Mouse (Mus musculus) heart, adult 2 months (tissue): ENCODE results near the gene Gtpbp4. TPM values are rescaled to one million over a fixed set of nuclear protein-coding genes. Genes with fewer than 3 reads are reported as not detected.
"Not testable (repeated sequence)": the region's sequence is repeated elsewhere in the genome, so short reads cannot be mapped to it uniquely, and the experiment has no call there.

Experiments
- DNase-seq, 2 experiments: peaks; one replicate each; pipeline ENCODE4 v3.0.0; 2021
- H3K27ac ChIP-seq: fragments of 200-600 bp; 2 replicates; pipeline ENCODE4 v1.8.1; 2022
- H3K27me3 ChIP-seq: fragments of 200-500 bp; 2 replicates; pipeline ENCODE4 v1.6.1; 2012; ENCODE audit warnings: mild to moderate bottlenecking, low read length, inconsistent platforms, mixed read lengths; ENCODE audit not compliant: control insufficient read depth, insufficient read depth
- H3K36me3 ChIP-seq: fragments of 200-500 bp; 2 replicates; pipeline ENCODE4 v1.6.1; 2012; ENCODE audit warnings: low read length, inconsistent platforms; ENCODE audit not compliant: control insufficient read depth, insufficient read depth
- H3K4me1 ChIP-seq: fragments of 200-500 bp; 2 replicates; pipeline ENCODE4 v1.6.1; 2011; ENCODE audit warnings: low read length; ENCODE audit not compliant: control insufficient read depth, insufficient read depth
- H3K4me3 ChIP-seq: fragments of 200-600 bp; 2 replicates; pipeline ENCODE4 v1.8.1; 2022
- H3K79me2 ChIP-seq: fragments of 200-500 bp; replicated peaks from 2 replicates; pipeline ENCODE4 v1.6.1; 2012; ENCODE audit warnings: mild to moderate bottlenecking, inconsistent platforms, low read length, moderate library complexity, mixed read lengths; ENCODE audit not compliant: control insufficient read depth, insufficient read depth
- H3K9ac ChIP-seq: fragments of 200-500 bp; 2 replicates; pipeline ENCODE4 v1.6.1; 2012; ENCODE audit warnings: low read depth, mild to moderate bottlenecking, control low read depth, inconsistent platforms, low read length, mixed read lengths
- WGBS: fragments of 180-500 bp; shearing (Covaris S2); methylation state at CpG from one replicate; pipeline ENCODE4 v1.1.7; 2018; 5-methylcytosine and 5-hydroxymethylcytosine counted together
- intact Hi-C: fragments of 180-260 bp; cut with DNase I; formaldehyde crosslinking; loops from one replicate; pipeline ENCODE4 v1.15.1; 2025
- polyA plus RNA-seq: library from polyadenylated mRNA; depleted of rRNA; stranded (reverse); fragments of >200 nt; gene quantifications from 2 replicates; pipeline ENCODE4 v1.2.3, GENCODE M21; 2012
- total RNA-seq, 2 experiments: library from RNA; stranded (reverse); gene quantifications; 2 replicates each; pipeline ENCODE4 v1.2.3; 2021

Gene Gtpbp4
- total and polyA plus RNA-seq, 3 experiments: 7.1 to 37.9 (median 36.9) TPM

DNA sequence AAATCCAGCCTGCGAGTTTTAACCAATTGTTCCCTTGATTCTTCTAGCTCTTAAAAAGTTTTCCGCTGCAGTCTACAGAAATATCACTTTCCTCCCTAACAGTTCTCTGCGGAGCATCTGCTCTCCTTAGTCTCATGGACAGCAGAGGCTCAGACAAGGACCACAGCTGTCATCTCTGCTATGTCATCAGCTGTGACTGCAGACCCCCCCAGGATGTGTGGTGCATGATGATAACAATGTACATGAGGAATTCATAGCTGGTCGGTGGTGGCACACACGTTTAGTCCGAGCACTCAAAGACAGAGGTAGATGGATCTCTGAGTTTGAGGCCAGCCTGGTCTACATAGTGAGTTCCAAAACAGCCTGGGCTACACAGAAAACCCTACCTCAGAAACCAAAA is 36.3 kb downstream of the Gtpbp4 start:
- H3K4me1 ChIP-seq, H3K9ac ChIP-seq, H3K4me3 ChIP-seq, H3K27ac ChIP-seq, H3K36me3 ChIP-seq, H3K27me3 ChIP-seq, H3K79me2 ChIP-seq, DNase-seq, intact Hi-C loops: not testable (repeated sequence)
- WGBS: 56% methylated on average over 5 of the region's 6 CpGs

DNA sequence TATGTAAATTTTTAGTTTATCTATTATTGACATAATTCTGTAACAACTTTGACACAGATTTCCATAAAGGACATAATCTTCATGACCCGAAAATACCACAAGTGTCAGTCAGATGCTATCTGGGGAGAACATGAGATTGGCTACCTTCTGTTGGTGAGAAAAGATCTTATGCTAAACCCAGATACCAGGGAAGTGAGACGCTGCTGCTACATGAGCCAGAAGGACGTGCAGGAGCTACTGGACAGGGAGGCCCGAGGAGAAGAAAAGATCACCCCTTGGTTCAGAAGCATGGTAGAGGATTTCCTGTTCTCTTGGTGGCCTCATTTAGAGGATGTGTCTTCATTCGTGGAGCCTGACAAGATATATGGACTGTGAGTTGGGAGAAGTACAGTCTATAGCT is 36.8 kb downstream of the Gtpbp4 start:
- H3K9ac ChIP-seq, DNase-seq, H3K27ac ChIP-seq, H3K79me2 ChIP-seq, H3K36me3 ChIP-seq, H3K4me3 ChIP-seq, H3K27me3 ChIP-seq, intact Hi-C loops, H3K4me1 ChIP-seq: not testable (repeated sequence)
- WGBS: 22% methylated on average over 1 of the region's 5 CpGs

DNA sequence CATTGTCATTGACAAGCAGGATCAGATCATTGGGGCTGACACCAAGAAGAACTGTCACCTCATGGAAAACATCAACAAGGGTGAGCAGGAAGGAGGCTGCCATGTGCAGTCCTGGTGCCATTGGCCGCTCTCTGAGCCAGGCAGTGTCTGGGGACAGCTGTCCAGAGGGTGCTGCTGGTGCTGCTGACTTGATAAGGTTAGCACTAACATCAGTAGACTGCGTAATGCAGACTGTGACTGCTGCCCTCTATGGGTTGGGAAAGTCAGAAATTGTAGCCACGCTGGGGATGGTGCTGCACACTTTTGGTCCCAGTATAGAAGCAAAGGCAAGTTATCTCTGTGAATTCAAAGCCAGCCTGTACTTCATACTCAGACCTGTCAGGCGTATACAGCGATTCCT is 39.0 kb downstream of the Gtpbp4 start:
- H3K9ac ChIP-seq, H3K27me3 ChIP-seq, H3K79me2 ChIP-seq, DNase-seq, H3K4me3 ChIP-seq, H3K4me1 ChIP-seq, H3K36me3 ChIP-seq, H3K27ac ChIP-seq, intact Hi-C loops: not testable (repeated sequence)
- no CpG with 5 or more reads among the region's 5 CpGs for WGBS

DNA sequence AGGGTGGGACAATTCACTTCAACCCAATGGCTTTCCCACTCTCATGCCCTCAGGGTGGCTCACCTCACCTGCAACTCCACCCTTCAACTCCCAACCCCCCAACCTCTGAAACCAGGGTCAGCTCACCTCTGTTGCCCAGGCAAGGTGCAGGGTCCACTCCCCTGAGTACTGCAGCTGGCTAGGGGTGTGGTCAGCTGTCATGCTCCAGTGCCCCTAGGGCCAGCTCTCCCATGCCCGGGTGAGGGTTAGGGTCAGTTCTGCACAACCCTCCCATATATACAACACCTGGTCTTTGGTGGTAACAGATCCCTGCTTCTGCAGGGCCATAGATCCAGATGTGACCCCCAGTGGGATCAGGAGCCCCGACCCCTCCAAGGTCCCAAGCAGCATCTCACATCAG is 40.8 kb downstream of the Gtpbp4 start:
- H3K27me3 ChIP-seq, DNase-seq, H3K4me1 ChIP-seq, H3K4me3 ChIP-seq, H3K36me3 ChIP-seq, H3K9ac ChIP-seq, intact Hi-C loops, H3K79me2 ChIP-seq, H3K27ac ChIP-seq: not testable (repeated sequence)
- 82% methylated on average over 2 of the region's 2 CpGs for WGBS

DNA sequence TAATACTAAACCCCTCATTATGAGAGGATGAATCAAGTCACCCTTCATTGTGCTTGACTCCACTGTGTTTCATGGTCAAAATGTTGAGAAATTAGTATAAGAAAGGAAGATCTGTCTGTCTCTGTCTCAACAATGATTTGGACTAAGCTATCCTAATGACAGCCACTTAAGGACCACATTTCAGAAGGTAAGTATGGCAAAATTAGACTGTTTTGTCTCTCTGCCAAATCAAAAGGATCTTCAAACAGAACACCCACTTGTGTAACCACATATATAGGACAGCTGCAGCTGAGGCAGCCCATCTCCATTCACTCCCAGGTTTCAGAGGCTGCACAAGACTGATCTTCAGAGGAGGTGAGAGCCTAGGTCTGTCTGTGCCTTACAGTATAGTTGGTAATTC is 43.3 kb downstream of the Gtpbp4 start, which contains the start of gene Idi2:
Gene Idi2, plus strand, starts transcription at position 301 of the 400 bp plus-strand sequence.
- DNase-seq, H3K36me3 ChIP-seq, intact Hi-C loops, H3K9ac ChIP-seq, H3K27ac ChIP-seq, H3K79me2 ChIP-seq, H3K27me3 ChIP-seq, H3K4me3 ChIP-seq, H3K4me1 ChIP-seq: not testable (repeated sequence)

DNA sequence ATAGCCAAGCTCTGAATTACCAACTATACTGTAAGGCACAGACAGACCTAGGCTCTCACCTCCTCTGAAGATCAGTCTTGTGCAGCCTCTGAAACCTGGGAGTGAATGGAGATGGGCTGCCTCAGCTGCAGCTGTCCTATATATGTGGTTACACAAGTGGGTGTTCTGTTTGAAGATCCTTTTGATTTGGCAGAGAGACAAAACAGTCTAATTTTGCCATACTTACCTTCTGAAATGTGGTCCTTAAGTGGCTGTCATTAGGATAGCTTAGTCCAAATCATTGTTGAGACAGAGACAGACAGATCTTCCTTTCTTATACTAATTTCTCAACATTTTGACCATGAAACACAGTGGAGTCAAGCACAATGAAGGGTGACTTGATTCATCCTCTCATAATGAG is 47.8 kb downstream of the Gtpbp4 start, which contains the start of gene Gm9745:
Gene Gm9745, minus strand, starts transcription at position 101 of the 400 bp plus-strand sequence.
- intact Hi-C loops, H3K4me1 ChIP-seq: not testable (repeated sequence)

DNA sequence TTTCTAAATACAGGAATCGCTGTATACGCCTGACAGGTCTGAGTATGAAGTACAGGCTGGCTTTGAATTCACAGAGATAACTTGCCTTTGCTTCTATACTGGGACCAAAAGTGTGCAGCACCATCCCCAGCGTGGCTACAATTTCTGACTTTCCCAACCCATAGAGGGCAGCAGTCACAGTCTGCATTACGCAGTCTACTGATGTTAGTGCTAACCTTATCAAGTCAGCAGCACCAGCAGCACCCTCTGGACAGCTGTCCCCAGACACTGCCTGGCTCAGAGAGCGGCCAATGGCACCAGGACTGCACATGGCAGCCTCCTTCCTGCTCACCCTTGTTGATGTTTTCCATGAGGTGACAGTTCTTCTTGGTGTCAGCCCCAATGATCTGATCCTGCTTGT is 52.1 kb downstream of the Gtpbp4 start:
- H3K4me1 ChIP-seq, H3K27ac ChIP-seq, H3K27me3 ChIP-seq, H3K79me2 ChIP-seq, H3K4me3 ChIP-seq, H3K9ac ChIP-seq, H3K36me3 ChIP-seq, DNase-seq, intact Hi-C loops: not testable (repeated sequence)
- no CpG with 5 or more reads among the region's 5 CpGs for WGBS

More for the DNA sequence above, 47.8 kb downstream of the Gtpbp4 start, which contains the start of gene Gm9745:
- not testable (repeated sequence) for H3K9ac ChIP-seq, DNase-seq, H3K36me3 ChIP-seq, H3K4me3 ChIP-seq, H3K79me2 ChIP-seq, H3K27me3 ChIP-seq, H3K27ac ChIP-seq

DNA sequence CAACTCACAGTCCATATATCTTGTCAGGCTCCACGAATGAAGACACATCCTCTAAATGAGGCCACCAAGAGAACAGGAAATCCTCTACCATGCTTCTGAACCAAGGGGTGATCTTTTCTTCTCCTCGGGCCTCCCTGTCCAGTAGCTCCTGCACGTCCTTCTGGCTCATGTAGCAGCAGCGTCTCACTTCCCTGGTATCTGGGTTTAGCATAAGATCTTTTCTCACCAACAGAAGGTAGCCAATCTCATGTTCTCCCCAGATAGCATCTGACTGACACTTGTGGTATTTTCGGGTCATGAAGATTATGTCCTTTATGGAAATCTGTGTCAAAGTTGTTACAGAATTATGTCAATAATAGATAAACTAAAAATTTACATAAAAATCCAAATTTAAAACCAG is 54.2 kb downstream of the Gtpbp4 start:
- H3K4me1 ChIP-seq, DNase-seq, H3K79me2 ChIP-seq, H3K27me3 ChIP-seq, H3K4me3 ChIP-seq, intact Hi-C loops, H3K36me3 ChIP-seq, H3K9ac ChIP-seq, H3K27ac ChIP-seq: not testable (repeated sequence)
- 38% methylated on average over 1 of the region's 5 CpGs for WGBS

DNA sequence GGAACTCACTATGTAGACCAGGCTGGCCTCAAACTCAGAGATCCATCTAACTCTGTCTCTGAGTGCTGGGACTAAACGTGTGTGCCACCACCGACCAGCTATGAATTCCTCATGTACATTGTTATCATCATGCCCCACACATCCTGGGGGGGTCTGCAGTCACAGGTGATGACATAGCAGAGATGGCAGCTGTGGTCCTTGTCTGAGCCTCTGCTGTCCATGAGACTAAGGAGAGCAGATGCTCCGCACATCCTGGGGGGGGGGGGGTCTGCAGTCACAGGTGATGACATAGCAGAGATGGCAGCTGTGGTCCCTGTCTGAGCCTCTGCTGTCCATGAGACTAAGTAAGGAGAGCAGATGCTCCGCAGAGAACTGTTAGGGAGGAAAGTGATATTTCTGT is 54.8 kb downstream of the Gtpbp4 start:
- 75% methylated on average over 4 of the region's 4 CpGs for WGBS
- intact Hi-C loops, DNase-seq, H3K36me3 ChIP-seq, H3K4me1 ChIP-seq, H3K4me3 ChIP-seq, H3K9ac ChIP-seq, H3K79me2 ChIP-seq, H3K27me3 ChIP-seq, H3K27ac ChIP-seq: not testable (repeated sequence)

DNA sequence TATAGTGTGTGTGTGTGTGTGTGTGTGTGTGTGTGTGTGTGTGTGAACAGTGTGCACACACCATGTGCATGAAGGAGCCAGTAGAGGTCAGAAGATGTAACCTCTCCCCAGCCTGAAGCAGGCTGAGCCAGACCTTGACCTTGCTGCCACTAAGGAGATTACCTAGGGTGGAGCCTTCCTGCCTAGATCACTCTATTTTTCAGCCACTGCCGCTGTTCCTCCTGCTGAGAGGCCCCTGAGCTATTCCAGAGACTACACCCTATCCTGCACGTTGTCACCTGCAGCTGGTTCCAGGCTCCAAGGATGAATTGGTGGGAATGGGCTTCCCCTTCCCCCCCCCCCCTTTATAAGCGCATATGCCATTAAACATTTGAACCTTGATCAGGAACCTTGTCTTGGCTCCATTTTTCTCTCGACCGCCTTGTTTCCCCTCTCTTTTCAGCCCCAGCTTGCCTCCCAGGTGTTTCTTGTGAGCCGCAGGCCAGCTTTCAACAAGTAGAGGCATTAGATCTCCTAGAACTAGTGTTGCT is 58.2 kb downstream of the Gtpbp4 start:
- H3K4me1 ChIP-seq, H3K4me3 ChIP-seq, H3K79me2 ChIP-seq, H3K27ac ChIP-seq, H3K27me3 ChIP-seq, H3K9ac ChIP-seq, H3K36me3 ChIP-seq, DNase-seq, intact Hi-C loops: not testable (repeated sequence)
- 70% methylated on average over 6 of the region's 6 CpGs for WGBS
